Mouse (Mus musculus) thymus, postnatal 10 days (tissue): ENCODE data around the gene Pi4k2a.

Source experiments
- DNase-seq, 2 experiments: peaks; one replicate each; pipeline ENCODE4 v3.0.0; 2021; ENCODE audit warnings: low spot score in 2 of 2

Gene Pi4k2a

DNA sequence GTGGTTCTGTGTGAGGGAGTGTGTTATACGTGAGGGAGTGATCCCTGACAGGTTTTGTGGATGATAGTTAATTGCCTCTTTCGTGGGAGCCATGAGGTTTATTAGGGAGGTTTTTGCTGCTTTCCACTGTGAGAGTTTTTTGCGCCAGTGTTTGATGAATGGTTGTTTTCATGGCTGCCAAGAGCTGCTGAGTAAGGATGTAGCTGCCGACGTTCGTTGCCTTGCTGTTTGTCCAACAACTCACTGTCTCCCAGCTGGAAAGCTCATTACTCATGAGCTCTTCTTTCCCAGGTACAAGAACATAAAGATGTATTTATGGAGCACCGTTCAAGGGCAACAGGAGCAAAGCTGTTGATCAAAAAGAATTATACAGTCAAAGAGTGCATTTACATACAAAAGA, 73.9 kb downstream of the Pi4k2a start:
- no peak for DNase-seq

DNA sequence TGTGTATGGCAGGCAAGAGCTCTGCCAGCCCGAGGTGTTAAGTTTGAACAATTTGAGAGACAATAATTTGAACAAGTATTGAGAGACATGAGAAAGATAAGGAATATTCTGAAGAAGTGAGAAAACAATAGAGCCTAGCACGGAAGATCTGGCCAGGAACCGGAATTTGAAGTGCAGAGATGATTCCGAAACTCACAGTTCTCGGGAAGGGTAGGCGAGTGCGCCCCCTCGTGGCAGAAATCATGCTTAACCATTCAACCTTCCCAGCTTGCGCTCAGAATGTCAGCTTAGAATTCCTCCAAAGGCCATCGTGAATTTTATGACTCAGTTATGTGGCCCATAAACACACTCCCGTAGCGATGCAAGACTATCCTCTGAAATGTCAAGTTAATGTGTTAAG, 75.9 kb downstream of the Pi4k2a start:
- DNase-seq: peak; percentile 62 to 91

DNA sequence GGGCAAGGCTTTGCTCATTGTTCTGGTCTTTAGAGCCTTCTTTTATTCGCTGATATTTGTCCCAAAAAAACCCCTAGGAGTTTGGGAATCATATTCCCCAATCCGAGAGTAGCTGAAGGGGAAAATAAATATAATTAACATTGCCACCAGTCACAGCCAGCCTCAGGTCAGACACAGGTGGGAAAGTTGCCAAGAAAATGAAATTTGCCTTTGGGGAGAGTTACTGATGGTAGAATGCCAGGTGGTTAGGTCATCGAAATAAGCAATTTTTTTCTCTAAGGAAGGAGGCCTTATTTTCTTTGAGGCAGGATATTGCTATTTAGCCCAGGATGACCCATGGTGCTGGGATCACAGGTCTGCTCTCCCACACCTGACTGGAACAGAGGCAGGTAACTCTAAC, 76.5 kb downstream of the Pi4k2a start:
- DNase-seq: no peak

DNA sequence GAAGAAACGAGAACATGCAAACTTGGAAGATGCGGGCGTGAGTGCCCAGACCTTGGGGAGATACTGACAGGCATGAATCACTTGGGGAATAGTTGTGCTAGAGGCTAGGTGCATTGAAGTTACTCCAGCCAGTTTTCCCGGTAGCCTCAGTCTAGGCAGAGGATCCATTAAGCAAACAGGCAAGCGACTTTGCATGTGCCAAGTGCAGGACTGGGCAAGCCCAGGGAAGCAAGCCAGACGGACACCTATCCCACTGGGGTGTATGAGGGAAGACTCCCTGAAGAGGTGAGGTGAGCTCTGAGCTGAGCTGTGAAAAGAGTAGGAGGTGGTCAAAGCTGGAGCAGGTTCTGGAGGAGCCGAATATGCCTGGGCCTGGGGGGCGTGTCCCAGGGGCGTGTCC, 77.2 kb downstream of the Pi4k2a start:
- no peak for DNase-seq

DNA sequence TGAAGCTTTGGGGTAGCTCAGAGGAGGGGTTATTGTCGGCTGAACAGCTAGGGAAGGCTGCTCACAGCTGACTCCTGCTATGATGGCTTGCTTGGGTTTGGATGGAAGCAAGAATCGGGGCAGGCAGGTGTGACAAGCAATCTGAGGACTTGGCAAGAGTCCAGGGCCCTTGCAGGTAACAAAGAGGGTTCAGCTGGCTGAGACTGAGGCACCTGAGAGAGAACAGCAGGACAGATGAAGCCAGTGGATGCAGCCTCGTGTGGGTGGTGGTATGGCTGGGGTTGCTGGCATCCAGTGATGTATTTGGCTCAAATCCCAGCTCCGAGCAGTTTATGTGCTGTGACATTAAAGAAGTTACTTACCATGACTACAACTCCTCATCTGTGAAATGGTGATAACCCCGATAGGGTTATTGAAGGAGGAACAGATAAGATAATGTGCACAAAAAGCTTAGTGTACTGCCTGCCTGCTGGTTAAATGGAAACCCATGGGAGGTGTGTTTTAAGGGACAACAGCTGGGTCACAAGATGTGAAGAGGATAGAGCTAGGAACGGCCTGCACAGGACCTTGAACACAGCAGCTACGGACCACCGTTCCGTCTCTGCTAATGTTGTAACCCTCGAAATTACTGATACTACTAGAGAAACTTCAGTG, 79.2 kb downstream of the Pi4k2a start:
- DNase-seq: no peak

DNA sequence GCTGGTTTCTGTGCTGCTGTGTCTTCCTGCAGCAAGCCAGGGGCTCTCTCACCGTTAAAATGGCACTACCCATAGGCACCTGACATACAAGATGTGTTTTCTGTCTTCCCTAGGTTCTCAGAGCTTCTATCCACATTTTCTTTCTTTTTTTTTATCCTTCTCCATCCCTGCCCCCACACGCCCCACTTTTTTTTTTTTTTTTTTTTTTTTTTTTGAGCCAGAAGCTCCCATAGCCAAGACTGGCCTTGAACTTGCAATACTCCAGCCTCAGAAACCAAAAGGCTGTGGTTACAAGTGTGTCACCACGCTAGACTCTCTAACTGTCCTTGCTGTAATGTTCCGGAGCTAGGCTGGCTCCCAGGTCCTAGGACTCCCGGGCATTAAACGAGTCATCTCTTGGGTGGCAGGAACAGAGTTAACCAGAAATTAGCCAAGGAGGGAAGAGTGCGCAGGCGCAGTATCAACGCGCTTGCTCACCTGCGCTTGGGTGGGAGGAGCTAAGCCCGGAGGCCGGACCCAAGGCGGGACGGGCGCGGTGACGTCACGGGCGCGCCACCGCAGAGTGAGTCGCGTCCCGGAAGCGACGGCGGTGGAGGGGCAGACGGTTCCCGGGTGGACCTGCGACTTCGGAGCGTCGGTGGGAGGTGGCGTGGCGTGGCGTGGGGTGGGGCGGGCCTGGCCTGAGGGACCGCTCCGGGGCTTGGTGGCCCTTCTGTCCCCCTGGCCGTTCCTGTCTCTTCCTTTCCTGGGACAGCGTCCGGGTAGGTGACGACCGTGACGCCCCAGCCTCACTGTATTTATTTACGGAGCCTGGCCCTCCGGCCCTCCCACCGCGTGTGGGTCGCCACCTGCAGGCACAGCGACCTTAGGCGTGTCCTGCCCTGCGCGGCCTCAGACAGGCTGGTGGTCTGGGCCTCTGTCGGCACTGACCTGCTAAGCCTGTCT, 80.0 kb downstream of the Pi4k2a start:
- DNase-seq: peak; percentile 92 to 95
